Mouse (Mus musculus): Measurements from ENCODE around the gene Mgat4a. TPM values are rescaled to one million over a fixed set of nuclear protein-coding genes. Genes with fewer than 3 reads are reported as not detected.

The Mgat4a gene
- total RNA-seq, 2 experiments from 2014 or later = 5.1 to 7.1 TPM

- DNase-seq = no peak
Measured at GRCm38 (mm10) chr1:37495104-37495503, 45.7 kb downstream of the Mgat4a start.

- no peak for DNase-seq
Measured at GRCm38 (mm10) chr1:37491672-37492071, 49.1 kb downstream of the Mgat4a start.

- no peak for DNase-seq
Measured at GRCm38 (mm10) chr1:37490691-37491212, 50.1 kb downstream of the Mgat4a start.

GRCm38 (mm10) chr1:37488531-37488930 lies 52.3 kb downstream of the Mgat4a start:
- no peak for DNase-seq

GRCm38 (mm10) chr1:37486994-37487393 lies 53.8 kb downstream of the Mgat4a start:
- no peak for DNase-seq

GRCm38 (mm10) chr1:37486439-37486838 lies 54.4 kb downstream of the Mgat4a start:
- DNase-seq = no peak

- DNase-seq = no peak
Measured at GRCm38 (mm10) chr1:37484612-37485011, 56.2 kb downstream of the Mgat4a start.

- DNase-seq = no peak
Measured at GRCm38 (mm10) chr1:37481331-37481730, 59.5 kb downstream of the Mgat4a start.

GRCm38 (mm10) chr1:37480731-37481130 lies 60.1 kb downstream of the Mgat4a start:
- DNase-seq = no peak

GRCm38 (mm10) chr1:37479759-37480158 lies 61.1 kb downstream of the Mgat4a start:
- DNase-seq = no peak

GRCm38 (mm10) chr1:37479074-37479473 lies 61.7 kb downstream of the Mgat4a start:
- no peak for DNase-seq

- DNase-seq = no peak
Measured at GRCm38 (mm10) chr1:37478416-37478815, 62.4 kb downstream of the Mgat4a start.

GRCm38 (mm10) chr1:37477928-37478327 lies 62.9 kb downstream of the Mgat4a start:
- DNase-seq = no peak

GRCm38 (mm10) chr1:37477250-37477649 lies 63.6 kb downstream of the Mgat4a start:
- no peak for DNase-seq

GRCm38 (mm10) chr1:37475312-37475711 lies 65.5 kb downstream of the Mgat4a start:
- no peak for DNase-seq

GRCm38 (mm10) chr1:37474634-37475190 lies 66.1 kb downstream of the Mgat4a start:
- no peak for DNase-seq

GRCm38 (mm10) chr1:37474046-37474445 lies 66.8 kb downstream of the Mgat4a start:
- no peak for DNase-seq

GRCm38 (mm10) chr1:37473251-37473650 lies 67.6 kb downstream of the Mgat4a start:
- no peak for DNase-seq

GRCm38 (mm10) chr1:37471179-37472148 lies 69.4 kb downstream of the Mgat4a start:
- DNase-seq = no peak

- no peak for DNase-seq
Measured at GRCm38 (mm10) chr1:37469007-37469406, 71.8 kb downstream of the Mgat4a start.

- no peak for DNase-seq
Measured at GRCm38 (mm10) chr1:37467806-37468205, 73.0 kb downstream of the Mgat4a start.

GRCm38 (mm10) chr1:37466322-37466995 lies 74.4 kb downstream of the Mgat4a start:
- DNase-seq = no peak
